Mouse (Mus musculus): ENCODE measurements around the gene Hpn.

The Hpn gene

GRCm38 (mm10) chr7:31110861-31111385 is 4.2 kb downstream of the Hpn start:
- no peak for DNase-seq (ENCODE audit: low spot score)

GRCm38 (mm10) chr7:31109796-31110195 is 5.3 kb downstream of the Hpn start:
- DNase-seq (ENCODE audit: low spot score) = no peak

- no peak for DNase-seq (ENCODE audit: low spot score)
Observed at GRCm38 (mm10) chr7:31109091-31109490, 6.0 kb downstream of the Hpn start.

- DNase-seq (ENCODE audit: low spot score) = no peak
Observed at GRCm38 (mm10) chr7:31107781-31108180, 7.3 kb downstream of the Hpn start.

- DNase-seq (ENCODE audit: low spot score) = no peak
Observed at GRCm38 (mm10) chr7:31106166-31106565, 8.9 kb downstream of the Hpn start.

GRCm38 (mm10) chr7:31105061-31105768 is 9.9 kb downstream of the Hpn start:
- DNase-seq (ENCODE audit: low spot score) = peak; percentile 42

- no peak for DNase-seq (ENCODE audit: low spot score)
Observed at GRCm38 (mm10) chr7:31100786-31101185, 14.3 kb downstream of the Hpn start.

GRCm38 (mm10) chr7:31099612-31099982 is 15.5 kb downstream of the Hpn start:
- no peak for DNase-seq (ENCODE audit: low spot score)

GRCm38 (mm10) chr7:31098697-31099611 is 16.1 kb downstream of the Hpn start:
- no peak for DNase-seq (ENCODE audit: low spot score)

- peak; percentile 72 for DNase-seq (ENCODE audit: low spot score)
Observed at GRCm38 (mm10) chr7:31097583-31098248, 17.4 kb downstream of the Hpn start.

GRCm38 (mm10) chr7:31096892-31097564 is 18.1 kb downstream of the Hpn start:
- DNase-seq (ENCODE audit: low spot score) = no peak

GRCm38 (mm10) chr7:31094774-31095501 is 20.2 kb downstream of the Hpn start:
- DNase-seq (ENCODE audit: low spot score) = no peak

- DNase-seq (ENCODE audit: low spot score) = no peak
Observed at GRCm38 (mm10) chr7:31089721-31090120, 25.4 kb downstream of the Hpn start.

GRCm38 (mm10) chr7:31088206-31088605 is 26.9 kb downstream of the Hpn start:
- DNase-seq (ENCODE audit: low spot score) = no peak

GRCm38 (mm10) chr7:31087262-31087661 is 27.8 kb downstream of the Hpn start:
- DNase-seq (ENCODE audit: low spot score) = no peak

GRCm38 (mm10) chr7:31086175-31086755 is 28.8 kb downstream of the Hpn start:
- no peak for DNase-seq (ENCODE audit: low spot score)

GRCm38 (mm10) chr7:31085171-31085570 is 29.9 kb downstream of the Hpn start:
- DNase-seq (ENCODE audit: low spot score) = no peak

GRCm38 (mm10) chr7:31084140-31084539 is 30.9 kb downstream of the Hpn start:
- no peak for DNase-seq (ENCODE audit: low spot score)

GRCm38 (mm10) chr7:31082831-31083588 is 32.1 kb downstream of the Hpn start:
- DNase-seq (ENCODE audit: low spot score) = no peak

- DNase-seq (ENCODE audit: low spot score) = no peak
Observed at GRCm38 (mm10) chr7:31082106-31082505, 33.0 kb downstream of the Hpn start.

All from ovary, postnatal 10 days (tissue).